Mouse (Mus musculus) midbrain, embryonic 16.5 days (tissue): ENCODE data around the gene Npcd. TPM values are rescaled to one million over a fixed set of nuclear protein-coding genes. Genes with fewer than 3 reads are reported as not detected.

Source experiments
- ATAC-seq: fragments of 200-750 bp; cut with Nextera tagmentation; 2 replicates; pipeline ENCODE4 v1.8.0; 2017; ENCODE audit warnings: moderate TSS enrichment
- H3K27ac ChIP-seq: fragments of 300-500 bp; sonication (generic); 2 replicates; pipeline ENCODE4 v1.5.1; 2014; ENCODE audit warnings: mild to moderate bottlenecking, low read length, mixed read lengths
- H3K27me3 ChIP-seq: fragments of 300-500 bp; sonication (generic); 2 replicates; pipeline ENCODE4 v1.6.1; 2014; ENCODE audit warnings: low read depth, low read length, mixed read lengths; ENCODE audit not compliant: control insufficient read depth, insufficient read depth
- H3K36me3 ChIP-seq: fragments of 300-500 bp; sonication (generic); 2 replicates; pipeline ENCODE4 v1.6.1; 2014; ENCODE audit warnings: mild to moderate bottlenecking, low read length, moderate library complexity, mixed read lengths; ENCODE audit not compliant: control insufficient read depth, insufficient read depth
- H3K4me1 ChIP-seq: fragments of 300-500 bp; sonication (generic); 2 replicates; pipeline ENCODE4 v1.6.1; 2014; ENCODE audit warnings: mild to moderate bottlenecking, low read length, mixed read lengths; ENCODE audit not compliant: control insufficient read depth, insufficient read depth
- H3K4me2 ChIP-seq: fragments of 300-500 bp; sonication (generic); 2 replicates; pipeline ENCODE4 v1.6.1; 2014; ENCODE audit warnings: mild to moderate bottlenecking, low read length, mixed read lengths
- H3K4me3 ChIP-seq: fragments of 300-500 bp; sonication (generic); 2 replicates; pipeline ENCODE4 v1.5.1; 2014; ENCODE audit warnings: low read depth, mild to moderate bottlenecking, low read length, moderate library complexity, mixed read lengths
- H3K9ac ChIP-seq: fragments of 300-500 bp; sonication (generic); 2 replicates; pipeline ENCODE4 v1.6.1; 2014; ENCODE audit warnings: low read depth, low read length, mixed read lengths
- H3K9me3 ChIP-seq: fragments of 300-500 bp; sonication (generic); replicated peaks from 2 replicates; pipeline ENCODE4 v1.6.1; 2014; ENCODE audit warnings: mild to moderate bottlenecking, low read length, mixed read lengths; ENCODE audit not compliant: control insufficient read depth, poor library complexity, severe bottlenecking
- WGBS: fragments of 180-500 bp; shearing (Covaris S2); extraction: QIAGEN DNeasy Blood & Tissue Kit; methylation state at CpG from one replicate; pipeline ENCODE4 v1.1.7; 2014; 5-methylcytosine and 5-hydroxymethylcytosine counted together
- polyA plus RNA-seq: library from polyadenylated mRNA; unstranded; fragments of >200 nt; fragmentation: Nextera tagmentation; extraction: Ambion mirVana; gene quantifications from 2 replicates; pipeline ENCODE4 v1.2.1, GENCODE M21; 2015

Gene Npcd
- polyA plus RNA-seq, 1 experiment from 2014 or later = 0.74 TPM

GRCm38 (mm10) chr15:79757118-79757517 is 76.9 kb downstream of the Npcd start:
- 98% methylated on average over 3 of the region's 3 CpGs for WGBS
- Histone ChIP-seq H3K9me3 (no peaks in the 10 kb centered on the region), H3K27me3 (no peaks in the 10 kb centered on the region), H3K4me1 (no peaks in the 10 kb centered on the region; the same call in 1 of the 2 replicates), H3K4me3 (no peak overlapping the region), H3K9ac (no peak overlapping the region), H3K27ac (no peak overlapping the region), H3K36me3 (peaks cover 1% of the 10 kb centered on the region; the same call in 1 of the 2 replicates), H3K4me2 (no peak overlapping the region)
- ATAC-seq = no peak

- WGBS = 56% methylated on average over 8 of the region's 8 CpGs
- no peak overlapping the region for H3K4me3 ChIP-seq
- H3K27ac ChIP-seq = no peak overlapping the region
These were observed 77.9 kb downstream of the Npcd start for GRCm38 (mm10) chr15:79755977-79756625.

GRCm38 (mm10) chr15:79755176-79755575 is 78.9 kb downstream of the Npcd start:
- Histone ChIP-seq H3K9ac (no peak overlapping the region), H3K9me3 (no peaks in the 10 kb centered on the region)
- 93% methylated on average over 4 of the region's 4 CpGs for whole genome bisulfite sequencing

More at GRCm38 (mm10) chr15:79755977-79756625, 77.9 kb downstream of the Npcd start:
- no peaks in the 10 kb centered on the region for H3K9me3 ChIP-seq
- no peak overlapping the region for H3K4me2 ChIP-seq
- no peaks in the 10 kb centered on the region for H3K27me3 ChIP-seq
- no peaks in the 10 kb centered on the region; the same call in 1 of the 2 replicates for H3K4me1 ChIP-seq
- H3K9ac ChIP-seq = no peak overlapping the region
- no peaks in the 10 kb centered on the region for H3K36me3 ChIP-seq
- no peak for ATAC-seq

GRCm38 (mm10) chr15:79753873-79754272 is 80.2 kb downstream of the Npcd start:
- Histone ChIP-seq H3K4me2 (no peak overlapping the region), H3K4me3 (no peak overlapping the region), H3K36me3 (no peaks in the 10 kb centered on the region), H3K9ac (peak overlapping the region; percentile 21; the same call in 1 of the 2 replicates), H3K27ac (no peak overlapping the region), H3K27me3 (no peaks in the 10 kb centered on the region), H3K9me3 (no peaks in the 10 kb centered on the region), H3K4me1 (no peaks in the 10 kb centered on the region; the same call in 1 of the 2 replicates)
- 54% methylated on average over 4 of the region's 4 CpGs for WGBS
- no peak for ATAC-seq

More at GRCm38 (mm10) chr15:79755176-79755575, 78.9 kb downstream of the Npcd start:
- no peak overlapping the region for H3K4me2 ChIP-seq
- H3K27ac ChIP-seq = no peak overlapping the region
- H3K27me3 ChIP-seq = no peaks in the 10 kb centered on the region
- no peaks in the 10 kb centered on the region for H3K36me3 ChIP-seq
- no peaks in the 10 kb centered on the region; the same call in 1 of the 2 replicates for H3K4me1 ChIP-seq
- no peak overlapping the region for H3K4me3 ChIP-seq
- ATAC-seq = no peak

- H3K4me3 ChIP-seq = no peak overlapping the region
- H3K27ac ChIP-seq = no peak overlapping the region
- no peaks in the 10 kb centered on the region for H3K36me3 ChIP-seq
- H3K9me3 ChIP-seq = no peaks in the 10 kb centered on the region
- H3K4me2 ChIP-seq = no peak overlapping the region
- 0 out of 2 replicates have a peak overlapping the region, but pooled peaks have one; percentile 21 for H3K9ac ChIP-seq
- WGBS = 91% methylated on average over 3 of the region's 3 CpGs
- H3K4me1 ChIP-seq = no peaks in the 10 kb centered on the region; the same call in 1 of the 2 replicates
- no peaks in the 10 kb centered on the region for H3K27me3 ChIP-seq
- ATAC-seq = peak; percentile 44
These were observed 80.7 kb downstream of the Npcd start for GRCm38 (mm10) chr15:79753420-79753752.

- Histone ChIP-seq H3K4me2 (no peak overlapping the region), H3K4me1 (no peaks in the 10 kb centered on the region; the same call in 1 of the 2 replicates), H3K9ac (no peak overlapping the region), H3K27ac (no peak overlapping the region), H3K4me3 (no peak overlapping the region), H3K36me3 (no peaks in the 10 kb centered on the region), H3K9me3 (no peaks in the 10 kb centered on the region), H3K27me3 (no peaks in the 10 kb centered on the region)
- 20% methylated on average over 11 of the region's 11 CpGs for WGBS
- ATAC-seq = peak; percentile 55; the same call in 1 of the 2 replicates
These were observed 81.2 kb downstream of the Npcd start for GRCm38 (mm10) chr15:79752742-79753419.

GRCm38 (mm10) chr15:79751772-79752171 is 82.3 kb downstream of the Npcd start:
- Histone ChIP-seq H3K36me3 (no peaks in the 10 kb centered on the region), H3K9me3 (no peaks in the 10 kb centered on the region), H3K4me1 (no peaks in the 10 kb centered on the region; the same call in 1 of the 2 replicates), H3K4me3 (no peak overlapping the region), H3K9ac (no peak overlapping the region), H3K4me2 (no peak overlapping the region), H3K27me3 (no peaks in the 10 kb centered on the region), H3K27ac (no peak overlapping the region)
- no peak for ATAC-seq
- WGBS = 84% methylated on average over 17 of the region's 17 CpGs

GRCm38 (mm10) chr15:79750266-79750665 is 83.8 kb downstream of the Npcd start:
- no peak overlapping the region for H3K9ac ChIP-seq
- H3K4me2 ChIP-seq = no peak overlapping the region
- no peak overlapping the region for H3K27ac ChIP-seq
- no peaks in the 10 kb centered on the region for H3K4me1 ChIP-seq
- no peak for ATAC-seq
- no peaks in the 10 kb centered on the region for H3K36me3 ChIP-seq
- WGBS = 88% methylated on average over 8 of the region's 8 CpGs
- H3K27me3 ChIP-seq = no peaks in the 10 kb centered on the region
- H3K9me3 ChIP-seq = no peaks in the 10 kb centered on the region
- no peak overlapping the region for H3K4me3 ChIP-seq

GRCm38 (mm10) chr15:79749162-79749561 is 84.9 kb downstream of the Npcd start:
- H3K9ac ChIP-seq = no peak overlapping the region
- 92% methylated on average over 7 of the region's 7 CpGs for WGBS
- H3K4me3 ChIP-seq = no peak overlapping the region
- no peak overlapping the region for H3K27ac ChIP-seq
- H3K9me3 ChIP-seq = no peaks in the 10 kb centered on the region
- H3K4me2 ChIP-seq = no peak overlapping the region
- no peaks in the 10 kb centered on the region for H3K4me1 ChIP-seq
- ATAC-seq = no peak
- no peaks in the 10 kb centered on the region for H3K36me3 ChIP-seq
- H3K27me3 ChIP-seq = no peaks in the 10 kb centered on the region
